Mouse (Mus musculus) lung, postnatal 0 days (tissue): ENCODE measurements around the gene Apol9b.

Experiments
- CTCF ChIP-seq: IDR thresholded peaks from 2 replicates; pipeline ENCODE4 v1.5.1; 2016; ENCODE audit warnings: antibody characterized with exemption, mild to moderate bottlenecking
- EP300 ChIP-seq: IDR thresholded peaks from 2 replicates; pipeline ENCODE4 v1.6.1; 2016; ENCODE audit warnings: antibody characterized with exemption, mild to moderate bottlenecking, control low read depth

- no peak for TF ChIP-seq CTCF
- TF ChIP-seq EP300: no peak
Observed at GRCm38 (mm10) chr15:77749717-77750116, 20.9 kb downstream of the Apol9b start.
